Mouse (Mus musculus): ENCODE measurements at regions not wholly inside any gene's neighbourhood (a gene's known extent, or its start where the extent isn't known, plus 50 kb on each side); places are given as distances from the start of the nearest gene placed in this dataset.
A peak's percentile ranks its signal among the peaks of the same experiment; 100 is the strongest.

- no peak for DNase-seq
Observed at GRCm38 (mm10) chr9:63849564-63850315, 91.9 kb upstream of the Smad3 start.

GRCm38 (mm10) chr9:63843883-63844485, 86.2 kb upstream of the Smad3 start:
- DNase-seq = peak; percentile 81

GRCm38 (mm10) chr9:63843431-63843830, 85.6 kb upstream of the Smad3 start:
- DNase-seq = no peak

- no peak for DNase-seq
Observed at GRCm38 (mm10) chr9:63841102-63841501, 83.3 kb upstream of the Smad3 start.

GRCm38 (mm10) chr9:63838996-63839772, 81.4 kb upstream of the Smad3 start:
- DNase-seq = no peak

GRCm38 (mm10) chr9:63837552-63837951, 79.8 kb upstream of the Smad3 start:
- DNase-seq = no peak

GRCm38 (mm10) chr9:63836565-63837284, 78.9 kb upstream of the Smad3 start:
- peak; percentile 56 for DNase-seq

GRCm38 (mm10) chr9:63836036-63836435, 78.2 kb upstream of the Smad3 start:
- no peak for DNase-seq

- DNase-seq = no peak
Observed at GRCm38 (mm10) chr9:63834416-63834815, 76.6 kb upstream of the Smad3 start.

- DNase-seq = no peak
Observed at GRCm38 (mm10) chr9:63818163-63818562, 60.4 kb upstream of the Smad3 start.

GRCm38 (mm10) chr9:63816540-63816939, 58.7 kb upstream of the Smad3 start:
- peak; percentile 18 for DNase-seq

- DNase-seq = no peak
Observed at GRCm38 (mm10) chr9:63809901-63810587, 52.2 kb upstream of the Smad3 start.
